Mouse (Mus musculus) lung, postnatal 0 days (tissue): ENCODE measurements around the gene Golga1.

Experiments
- CTCF ChIP-seq: IDR thresholded peaks from 2 replicates; pipeline ENCODE4 v1.5.1; 2016; ENCODE audit warnings: antibody characterized with exemption, mild to moderate bottlenecking
- EP300 ChIP-seq: IDR thresholded peaks from 2 replicates; pipeline ENCODE4 v1.6.1; 2016; ENCODE audit warnings: antibody characterized with exemption, mild to moderate bottlenecking, control low read depth

DNA sequence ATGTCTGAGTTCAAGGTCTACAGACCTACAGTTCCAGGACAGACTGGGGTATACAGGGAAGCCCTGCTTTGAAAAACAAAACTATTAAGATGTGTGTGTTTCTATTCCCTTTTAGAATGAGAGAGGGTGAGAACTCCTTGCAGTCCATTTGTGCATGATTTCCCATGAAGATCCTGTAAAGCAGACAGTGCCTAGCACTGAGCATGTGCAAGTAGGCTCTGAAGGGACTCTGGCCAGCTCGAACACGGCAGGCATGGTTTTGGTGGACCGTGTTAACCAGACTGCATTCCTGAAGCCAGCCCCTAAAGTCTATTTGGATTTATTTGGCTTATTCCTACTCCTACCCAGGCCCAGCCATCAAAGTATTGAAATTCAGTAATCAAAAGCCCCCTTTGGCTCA is 53.4 kb downstream of the Golga1 start:
- TF ChIP-seq EP300 (no peak), CTCF (no peak)
